Comparison of ENCODE assay signal across 16 mouse cellular contexts in the genomic region with DNA sequence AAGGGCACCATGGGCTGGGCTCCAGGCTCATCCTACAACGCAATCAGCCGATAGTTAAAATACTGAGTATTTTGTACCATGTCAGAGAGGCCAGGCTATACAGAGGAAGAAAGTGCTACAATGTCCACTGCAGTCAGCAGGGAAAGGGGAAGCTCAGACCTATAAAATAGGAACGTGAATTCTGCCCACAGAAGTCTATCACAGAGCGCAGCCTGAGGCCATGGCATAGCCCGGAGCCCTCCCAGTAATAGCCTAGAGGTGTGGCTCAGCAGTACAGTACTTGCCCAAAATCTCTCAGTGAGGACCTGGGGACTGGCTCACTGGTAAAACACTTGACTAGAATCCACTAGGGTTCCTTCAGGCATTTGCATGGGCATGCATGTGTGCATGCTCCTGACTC.
"Had no signal": no experiment of that assay in that cellular context is flagged by ENCODE, and none has a peak within 500 bp of the region (broad histone marks: within the 10 kb centered on the region; RNA-seq: fewer than 3 reads in every experiment).

No protein-coding gene starts in this region.

- H3K4me3 ChIP-seq: layer of hippocampus, adult 2 months; limb, embryonic 12.5 days; lung, embryonic 15.5 days; megakaryocyte, embryonic 14.5 days; midbrain, embryonic 15.5 days; neural tube, embryonic 13.5 days had no signal

- H3K9ac ChIP-seq: limb, embryonic 12.5 days; liver, postnatal 0 days; lung, embryonic 15.5 days; midbrain, embryonic 15.5 days; neural tube, embryonic 13.5 days had no signal

- H3K9me3 ChIP-seq: lung, embryonic 15.5 days; midbrain, embryonic 15.5 days; neural tube, embryonic 13.5 days had no signal

- ATAC-seq: liver, postnatal 0 days; midbrain, embryonic 15.5 days had no signal

- H3K4me2 ChIP-seq: limb, embryonic 12.5 days; lung, embryonic 15.5 days; midbrain, embryonic 11.5 days; midbrain, embryonic 15.5 days; neural tube, embryonic 13.5 days had no signal

- H3K36me3 ChIP-seq: lung, embryonic 15.5 days; midbrain, embryonic 15.5 days had no signal

- H3K27me3 ChIP-seq: limb, embryonic 12.5 days; lung, embryonic 15.5 days; midbrain, embryonic 15.5 days; neural tube, embryonic 13.5 days had no signal

- DNase-seq: kidney, adult 8-10 months; lung, postnatal 14 days; retina, postnatal 1 day; right cerebral cortex, postnatal 4 days; spleen, adult 18-20 months; thymus, adult 2 months; thymus, postnatal 25 days had no signal

- H3K27ac ChIP-seq: kidney, postnatal 0 days; layer of hippocampus, adult 2 months; limb, embryonic 12.5 days; lung, embryonic 15.5 days; midbrain, embryonic 15.5 days; neural tube, embryonic 13.5 days had no signal

- H3K4me1 ChIP-seq: lung, embryonic 15.5 days; midbrain, embryonic 15.5 days had no signal
